Mouse (Mus musculus) C2C12 (cell line): ENCODE data around the gene Syna.

Experiments used
- CTCF ChIP-seq: IDR thresholded peaks from one replicate; pipeline ENCODE4 v1.5.1; 2011; ENCODE audit not compliant: control insufficient read depth, insufficient read depth, insufficient read length
- MYOD1 ChIP-seq: IDR thresholded peaks from one replicate; pipeline ENCODE4 v1.6.1; 2011; ENCODE audit warnings: low read depth; ENCODE audit not compliant: control insufficient read depth, insufficient read length

GRCm38 (mm10) chr5:134604376-134604775 lies 44.4 kb upstream of the Syna start:
- TF ChIP-seq MYOD1 (no peak), CTCF (no peak)
